Mouse (Mus musculus): ENCODE measurements around the gene Gm21885. TPM values are rescaled to one million over a fixed set of nuclear protein-coding genes. Genes with fewer than 3 reads are reported as not detected.

The Gm21885 gene
- polyA plus RNA-seq, 1 experiment from 2014 or later, result 0.43 TPM

GRCm38 (mm10) chr11:94326961-94327411 lies 45.3 kb downstream of the Gm21885 start:
- Histone ChIP-seq H3K4me3 (peak overlapping the region; percentile 69), H3K9me3 (no peaks in the 10 kb centered on the region), H3K4me2 (peak overlapping the region; percentile 78), H3K4me1 (replicated peaks) (peaks cover 51% of the 10 kb centered on the region), H3K27ac (peak overlapping the region; percentile 99), H3K36me3 (no peaks in the 10 kb centered on the region), H3K9ac (peak overlapping the region; percentile 94), H3K27me3 (no peaks in the 10 kb centered on the region)
- ATAC-seq (ENCODE audit: low FRiP score), result peak; percentile 77
- WGBS, result 4% methylated on average over 10 of the region's 10 CpGs

GRCm38 (mm10) chr11:94327693-94328643 lies 46.3 kb downstream of the Gm21885 start, which contains the start of gene Ankrd40:
Ankrd40 (plus strand) TSS chr11:94328001.
- H3K4me2 ChIP-seq, result peak within 1 kb of the TSS; percentile 78
- under 1% methylated on average over 53 of the region's 78 CpGs for WGBS
- H3K4me3 ChIP-seq, result peak within 1 kb of the TSS; percentile 69
- H3K36me3 ChIP-seq, result no peaks in the 10 kb centered on the region
- H3K9ac ChIP-seq, result peak within 1 kb of the TSS; percentile 94
- H3K27ac ChIP-seq, result peak within 1 kb of the TSS; percentile 99
- H3K4me1 ChIP-seq (replicated peaks), result peaks cover 54% of the 10 kb centered on the region
- no peaks in the 10 kb centered on the region for H3K9me3 ChIP-seq
- peak; percentile 88 for ATAC-seq (ENCODE audit: low FRiP score)
- no peaks in the 10 kb centered on the region for H3K27me3 ChIP-seq

GRCm38 (mm10) chr11:94328644-94329025 lies 47.0 kb downstream of the Gm21885 start:
- H3K36me3 ChIP-seq, result no peaks in the 10 kb centered on the region
- H3K4me1 ChIP-seq (replicated peaks), result peaks cover 54% of the 10 kb centered on the region
- ATAC-seq (ENCODE audit: low FRiP score), result no peak
- 0% methylated on average over 10 of the region's 10 CpGs for WGBS
- H3K27ac ChIP-seq, result peak overlapping the region; percentile 99
- H3K9me3 ChIP-seq, result no peaks in the 10 kb centered on the region
- peak overlapping the region; percentile 94 for H3K9ac ChIP-seq
- H3K27me3 ChIP-seq, result no peaks in the 10 kb centered on the region
- H3K4me3 ChIP-seq, result peak overlapping the region; percentile 69
- peak overlapping the region; percentile 78 for H3K4me2 ChIP-seq

GRCm38 (mm10) chr11:94329270-94329891 lies 47.7 kb downstream of the Gm21885 start:
- no peak for ATAC-seq (ENCODE audit: low FRiP score)
- Histone ChIP-seq H3K27me3 (no peaks in the 10 kb centered on the region), H3K36me3 (peaks cover 3% of the 10 kb centered on the region), H3K4me1 (replicated peaks) (peaks cover 54% of the 10 kb centered on the region), H3K4me3 (no peak overlapping the region), H3K9me3 (no peaks in the 10 kb centered on the region), H3K4me2 (peak overlapping the region; percentile 78), H3K9ac (no peak overlapping the region), H3K27ac (0 out of 2 replicates have a peak overlapping the region, but pooled peaks have one; percentile 18)
- 45% methylated on average over 4 of the region's 4 CpGs for WGBS

GRCm38 (mm10) chr11:94330211-94330610 lies 48.5 kb downstream of the Gm21885 start:
- H3K27ac ChIP-seq, result no peak overlapping the region
- no peaks in the 10 kb centered on the region for H3K9me3 ChIP-seq
- peaks cover 54% of the 10 kb centered on the region for H3K4me1 ChIP-seq (replicated peaks)
- ATAC-seq (ENCODE audit: low FRiP score), result no peak
- peaks cover 8% of the 10 kb centered on the region for H3K36me3 ChIP-seq
- H3K9ac ChIP-seq, result peak overlapping the region; percentile 35; the same call in 1 of the 2 replicates
- no peaks in the 10 kb centered on the region for H3K27me3 ChIP-seq
- H3K4me2 ChIP-seq, result peak overlapping the region; percentile 4; the same call in 1 of the 2 replicates
- WGBS, result 94% methylated on average over 3 of the region's 3 CpGs
- no peak overlapping the region for H3K4me3 ChIP-seq

- Histone ChIP-seq H3K4me1 (replicated peaks) (peaks cover 44% of the 10 kb centered on the region), H3K27me3 (no peaks in the 10 kb centered on the region), H3K9ac (no peak overlapping the region), H3K9me3 (no peaks in the 10 kb centered on the region), H3K36me3 (peaks cover 23% of the 10 kb centered on the region), H3K27ac (no peak overlapping the region), H3K4me2 (no peak overlapping the region), H3K4me3 (no peak overlapping the region)
- no peak for ATAC-seq (ENCODE audit: low FRiP score)
- WGBS, result 93% methylated on average over 6 of the region's 6 CpGs
Measured at GRCm38 (mm10) chr11:94332726-94333125, 51.1 kb downstream of the Gm21885 start.

GRCm38 (mm10) chr11:94334386-94334968 lies 52.8 kb downstream of the Gm21885 start:
- Histone ChIP-seq H3K4me3 (no peak overlapping the region), H3K27me3 (no peaks in the 10 kb centered on the region), H3K4me1 (replicated peaks) (peaks cover 32% of the 10 kb centered on the region), H3K9me3 (no peaks in the 10 kb centered on the region), H3K36me3 (peaks cover 41% of the 10 kb centered on the region), H3K4me2 (no peak overlapping the region), H3K27ac (no peak overlapping the region), H3K9ac (no peak overlapping the region)
- ATAC-seq (ENCODE audit: low FRiP score), result no peak
- 86% methylated on average over 8 of the region's 8 CpGs for WGBS

Other genes with a start within 250 kb of the Gm21885 start
- gene Tob1, start 70.4 kb upstream of the Gm21885 start, polyA plus RNA-seq (2015; fragmentation: Nextera tagmentation; extraction: Ambion mirVana), result 32.3 and 36.0 TPM in 2 replicates
- gene Wfikkn2, start 35.9 kb upstream of the Gm21885 start, polyA plus RNA-seq (2015; fragmentation: Nextera tagmentation; extraction: Ambion mirVana), result 5.9 and 8.6 TPM in 2 replicates
- 163 and 167 TPM in 2 replicates for gene Luc7l3, start 40.1 kb downstream of the Gm21885 start, polyA plus RNA-seq (2015; fragmentation: Nextera tagmentation; extraction: Ambion mirVana)
- 10.6 and 12.9 TPM in 2 replicates for gene Ankrd40, start 46.1 kb downstream of the Gm21885 start, polyA plus RNA-seq (2015; fragmentation: Nextera tagmentation; extraction: Ambion mirVana)
- gene Abcc3, start 111.1 kb downstream of the Gm21885 start, polyA plus RNA-seq (2015; fragmentation: Nextera tagmentation; extraction: Ambion mirVana), result 0.50 and 0.77 TPM in 2 replicates
- 13.6 and 14.2 TPM in 2 replicates for gene Cacna1g, start 192.3 kb downstream of the Gm21885 start, polyA plus RNA-seq (2015; fragmentation: Nextera tagmentation; extraction: Ambion mirVana)
- 0.17 and 0.56 TPM in 2 replicates for gene Spata20, start 204.3 kb downstream of the Gm21885 start, polyA plus RNA-seq (2015; fragmentation: Nextera tagmentation; extraction: Ambion mirVana)
- 0.44 and 0.90 TPM in 2 replicates for gene Epn3, start 218.1 kb downstream of the Gm21885 start, polyA plus RNA-seq (2015; fragmentation: Nextera tagmentation; extraction: Ambion mirVana)
- gene Mycbpap, start 239.9 kb downstream of the Gm21885 start, polyA plus RNA-seq (2015; fragmentation: Nextera tagmentation; extraction: Ambion mirVana), result 3.2 and 3.8 TPM in 2 replicates

Measured in hindbrain, embryonic 13.5 days (tissue).